Mouse (Mus musculus) retina, embryonic 14.5 days (tissue): ENCODE measurements around the gene Adamtsl4.
A peak's percentile ranks its signal among the peaks of the same experiment; 100 is the strongest.
"Not testable (repeated sequence)": the region's sequence is repeated elsewhere in the genome, so short reads cannot be mapped to it uniquely, and the experiment has no call there.

Source experiments
- DNase-seq: peaks from one replicate; pipeline ENCODE4 v3.0.0-alpha.2; 2015; ENCODE audit warnings: low spot score

The Adamtsl4 gene

DNA sequence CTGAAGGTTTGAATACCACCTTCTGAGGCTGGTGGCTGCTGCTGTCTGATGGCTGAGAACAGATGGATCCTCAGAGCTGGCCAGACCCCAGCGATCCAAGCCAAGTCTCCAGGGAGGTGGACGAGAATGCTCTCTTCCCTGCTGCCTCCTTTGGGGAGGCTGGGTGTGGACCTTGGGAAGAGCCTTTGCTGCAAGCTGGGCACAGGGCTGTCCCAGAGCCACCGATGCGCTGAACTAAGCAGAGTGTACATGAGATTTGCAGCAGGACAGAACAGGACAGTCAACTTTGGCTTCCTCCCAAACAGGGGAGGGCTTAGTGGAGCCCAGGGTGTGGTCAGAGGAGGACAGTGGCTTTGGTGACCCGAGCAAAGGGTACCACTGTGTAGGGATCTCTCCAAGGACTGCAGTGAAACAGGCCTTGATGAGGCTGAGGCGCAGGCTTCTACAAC lies 12.5 kb upstream of the Adamtsl4 start:
- DNase-seq, result no peak

DNA sequence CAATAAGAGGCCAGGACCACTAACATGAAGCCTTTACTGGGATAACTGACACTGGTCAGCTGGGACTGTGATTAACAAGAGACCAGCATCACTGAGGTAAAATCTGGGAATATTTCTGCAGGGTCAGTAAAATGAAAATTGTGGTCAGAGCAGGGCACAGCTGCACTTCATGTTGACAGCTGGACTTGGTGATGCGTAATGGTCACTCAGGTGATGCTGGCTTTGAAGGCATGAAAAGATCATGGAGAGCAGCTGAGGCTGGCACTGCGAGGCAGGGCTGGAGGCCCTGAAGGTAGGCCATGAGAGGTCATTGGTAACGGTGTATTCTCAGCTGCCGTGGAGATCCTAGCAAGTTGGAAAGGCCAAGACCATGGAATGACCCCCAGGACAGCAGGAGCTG lies 10.6 kb upstream of the Adamtsl4 start:
- DNase-seq, result no peak

DNA sequence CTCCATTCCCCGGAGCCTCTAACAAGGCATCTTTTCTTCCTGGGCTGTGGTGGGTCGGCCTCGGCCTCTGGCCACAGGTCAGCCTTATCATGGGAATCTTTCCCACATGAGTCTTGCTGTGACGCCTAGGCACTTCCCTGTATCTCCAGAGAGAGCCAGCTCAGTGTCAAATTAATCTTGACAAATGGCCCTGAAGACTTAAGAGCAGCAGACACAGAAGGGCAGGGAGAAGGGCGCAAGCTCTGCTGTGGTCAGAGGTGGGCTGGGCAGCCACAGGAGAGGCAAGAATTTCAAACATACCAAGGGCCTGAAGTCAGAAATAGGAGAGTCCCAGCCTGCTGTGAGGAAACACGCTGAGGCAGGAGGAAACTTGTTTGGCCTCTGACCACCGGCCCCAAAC lies 8.6 kb upstream of the Adamtsl4 start:
- DNase-seq, result no peak

DNA sequence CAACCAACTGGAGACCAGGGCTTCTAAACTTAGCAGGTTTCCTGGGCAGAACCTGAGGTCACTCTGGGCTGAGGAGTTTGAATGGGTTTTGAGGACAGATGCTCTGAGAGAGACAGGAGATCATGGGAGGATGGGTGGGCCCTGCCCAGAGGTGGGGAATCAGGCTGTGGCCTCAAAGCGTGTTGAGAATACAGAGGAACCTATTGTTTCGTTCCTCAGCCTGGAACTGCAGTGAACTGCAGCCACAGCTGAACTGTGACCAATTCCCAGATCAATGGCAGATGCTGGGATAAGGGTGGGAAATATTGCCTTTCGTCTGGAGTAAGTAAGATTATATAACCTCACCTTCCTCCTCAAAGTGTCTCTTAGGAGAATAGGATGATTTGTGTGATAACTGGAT lies 8.1 kb upstream of the Adamtsl4 start:
- DNase-seq, result no peak

DNA sequence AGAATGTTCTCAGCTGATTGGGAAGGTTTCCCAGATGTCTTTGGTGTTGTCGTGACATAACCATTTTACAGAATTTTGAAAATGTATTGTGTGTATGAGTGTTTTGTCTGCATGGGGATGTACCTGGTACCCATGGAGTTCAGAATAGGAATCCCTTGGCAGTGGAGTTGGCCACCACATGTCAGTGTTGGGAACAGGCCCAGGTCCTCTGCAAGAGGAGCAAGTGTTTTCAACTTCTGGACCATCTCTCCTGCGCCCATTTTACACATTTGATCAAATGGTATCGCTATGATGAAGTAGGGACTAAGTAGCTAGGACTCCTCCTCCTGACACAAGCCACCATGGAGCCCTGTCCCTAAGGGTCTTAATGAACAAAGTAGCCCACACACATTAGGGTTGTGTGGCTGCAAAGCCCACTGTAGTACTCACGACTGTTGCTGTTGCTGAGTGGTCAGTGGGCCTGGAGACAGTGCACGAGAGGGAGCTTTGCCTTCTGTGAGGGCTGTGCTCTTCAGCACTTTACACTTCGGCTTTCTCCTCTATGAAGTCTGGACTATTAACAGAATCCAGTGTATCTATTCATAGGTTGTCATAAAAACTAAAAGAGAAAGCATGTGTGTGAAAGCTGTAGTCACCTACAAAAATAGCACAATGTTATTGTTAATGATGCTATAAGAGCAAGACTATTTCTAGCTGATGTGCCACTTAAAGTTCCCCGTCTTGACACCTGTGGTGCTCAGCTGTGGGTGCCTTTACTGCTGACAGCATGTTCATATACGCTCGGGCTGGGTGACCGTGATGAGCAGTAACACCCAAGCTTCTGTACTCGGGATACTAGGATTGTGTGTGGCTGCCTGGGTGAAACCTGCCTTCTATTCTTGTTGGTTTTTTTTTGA lies 7.3 kb upstream of the Adamtsl4 start:
- DNase-seq, result no peak

GRCm38 (mm10) chr3:95693821-95694807 lies 6.4 kb upstream of the Adamtsl4 start:
- DNase-seq, result peak; percentile 60

- DNase-seq, result no peak
Measured at GRCm38 (mm10) chr3:95692677-95693076, 5.0 kb upstream of the Adamtsl4 start.

- DNase-seq, result not testable (repeated sequence)
Measured at GRCm38 (mm10) chr3:95690552-95690951, 2.8 kb upstream of the Adamtsl4 start.

DNA sequence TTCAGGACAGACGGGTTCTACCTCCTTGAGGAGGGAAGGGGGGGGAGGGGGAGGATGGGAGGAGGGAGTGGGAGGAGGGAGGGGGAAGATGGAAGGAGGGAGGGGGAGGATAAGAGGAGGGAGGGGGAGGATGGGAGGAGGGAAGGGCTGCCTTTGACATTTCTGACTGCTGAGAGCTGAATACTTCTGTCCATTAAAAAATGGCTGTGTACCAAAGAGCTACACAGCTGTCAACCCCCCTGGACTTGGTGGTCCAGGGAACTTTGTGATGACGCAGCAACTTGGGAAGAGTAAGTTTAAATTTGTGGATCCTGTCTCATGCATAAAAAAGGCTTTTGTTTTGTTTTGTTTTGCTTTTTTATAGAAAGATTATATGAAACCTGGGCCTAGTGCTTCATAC lies 2.2 kb upstream of the Adamtsl4 start:
- no peak for DNase-seq

DNA sequence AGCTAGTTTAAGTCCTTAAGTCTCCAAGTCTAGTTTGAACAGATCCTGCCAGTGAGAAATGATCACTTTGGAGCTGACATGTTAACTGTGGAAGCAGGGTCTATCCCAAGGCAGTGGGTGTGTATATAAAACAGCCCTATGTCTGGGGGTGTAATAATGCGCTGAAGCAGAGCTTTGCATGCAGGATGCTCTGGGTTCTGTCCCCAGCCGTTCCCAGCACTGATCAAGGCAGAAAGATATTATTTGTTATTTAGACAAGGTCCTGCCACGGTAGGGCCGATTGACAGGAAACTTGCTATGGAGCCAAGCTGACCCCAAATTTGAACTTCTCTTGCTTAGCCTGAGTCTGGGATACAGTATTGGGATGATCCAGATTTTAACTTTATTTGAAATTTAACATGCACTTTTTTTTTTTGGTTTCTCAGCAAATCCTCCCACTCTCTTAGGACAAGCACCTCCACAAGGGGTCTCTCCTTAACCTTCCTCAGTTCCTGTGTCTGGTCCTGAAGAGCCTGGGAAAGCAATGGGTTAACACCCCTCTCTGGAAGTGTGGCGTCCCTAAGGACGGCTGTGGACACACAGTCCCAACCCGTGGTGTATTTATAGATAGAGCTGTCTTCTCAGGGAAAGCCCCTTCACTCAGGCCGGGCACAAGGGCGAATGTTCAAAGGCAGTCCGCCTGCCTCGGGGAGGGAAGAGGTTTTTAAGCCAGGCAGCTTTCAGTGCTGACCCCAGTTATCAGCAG lies 1.6 kb upstream of the Adamtsl4 start:
- DNase-seq, result no peak

DNA sequence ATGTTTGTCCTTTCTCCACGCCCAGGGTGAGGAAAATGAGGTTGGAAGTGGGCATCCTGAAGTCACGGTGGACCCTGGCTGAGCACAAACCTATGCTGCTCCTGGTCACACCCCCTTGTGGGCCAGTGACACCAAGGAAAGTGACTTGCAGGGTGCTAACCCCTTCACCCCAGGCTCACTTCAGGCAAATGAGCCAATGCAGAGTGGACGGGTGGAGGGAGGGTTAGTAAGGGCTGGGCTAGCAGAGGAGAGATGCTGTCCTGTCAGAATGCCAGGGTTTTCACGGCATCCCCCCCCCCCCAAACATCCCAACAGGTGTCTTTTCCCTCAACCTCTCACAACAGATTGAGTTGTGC lies 571 bp downstream of the Adamtsl4 start:
- DNase-seq, result no peak

GRCm38 (mm10) chr3:95686492-95687167 lies 1.1 kb downstream of the Adamtsl4 start:
- DNase-seq, result no peak

GRCm38 (mm10) chr3:95685701-95686100 lies 2.0 kb downstream of the Adamtsl4 start:
- DNase-seq, result no peak

GRCm38 (mm10) chr3:95685301-95685700 lies 2.4 kb downstream of the Adamtsl4 start:
- no peak for DNase-seq

GRCm38 (mm10) chr3:95684846-95685245 lies 2.9 kb downstream of the Adamtsl4 start:
- DNase-seq, result no peak

DNA sequence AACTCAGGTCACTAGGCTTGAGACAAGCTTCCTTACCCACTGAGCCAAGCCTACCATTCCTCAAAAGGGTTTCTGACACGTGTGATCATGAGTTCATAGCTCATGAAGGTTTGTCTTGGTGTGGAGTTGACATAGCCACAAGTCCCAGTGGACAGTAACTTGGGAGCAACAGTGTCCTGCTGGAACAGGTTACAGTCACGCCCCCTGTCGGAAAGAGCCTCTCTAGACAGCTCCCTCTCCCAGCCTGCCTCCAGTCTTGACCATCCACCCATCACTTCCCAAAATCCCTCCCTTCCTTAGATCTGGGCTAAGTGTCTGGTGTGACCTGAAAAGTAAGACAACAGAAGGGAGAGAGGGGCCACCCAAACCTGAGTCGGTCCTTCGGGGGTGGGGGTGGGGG lies 4.8 kb downstream of the Adamtsl4 start:
- DNase-seq, result no peak

GRCm38 (mm10) chr3:95681365-95681764 lies 6.4 kb downstream of the Adamtsl4 start:
- no peak for DNase-seq

DNA sequence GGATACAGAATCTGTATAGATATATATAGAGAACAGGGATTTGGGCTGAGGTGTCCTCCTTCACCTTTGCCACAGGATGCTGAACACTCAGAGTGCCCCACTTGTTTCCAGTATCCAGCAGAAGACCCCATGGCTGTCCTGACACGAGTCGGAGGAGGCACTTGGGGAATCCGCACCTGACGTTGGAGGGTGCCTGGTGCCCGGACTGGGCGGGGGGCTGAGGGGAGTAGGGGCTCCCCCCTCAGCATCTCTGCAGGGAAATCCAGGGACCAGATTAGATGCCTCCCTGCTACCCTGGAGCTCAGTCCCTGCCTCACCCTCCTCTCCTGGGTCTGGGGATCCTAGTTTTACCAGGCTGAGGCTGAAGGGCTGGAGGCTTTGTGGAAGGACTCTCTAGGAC lies 7.0 kb downstream of the Adamtsl4 start:
- no peak for DNase-seq

DNA sequence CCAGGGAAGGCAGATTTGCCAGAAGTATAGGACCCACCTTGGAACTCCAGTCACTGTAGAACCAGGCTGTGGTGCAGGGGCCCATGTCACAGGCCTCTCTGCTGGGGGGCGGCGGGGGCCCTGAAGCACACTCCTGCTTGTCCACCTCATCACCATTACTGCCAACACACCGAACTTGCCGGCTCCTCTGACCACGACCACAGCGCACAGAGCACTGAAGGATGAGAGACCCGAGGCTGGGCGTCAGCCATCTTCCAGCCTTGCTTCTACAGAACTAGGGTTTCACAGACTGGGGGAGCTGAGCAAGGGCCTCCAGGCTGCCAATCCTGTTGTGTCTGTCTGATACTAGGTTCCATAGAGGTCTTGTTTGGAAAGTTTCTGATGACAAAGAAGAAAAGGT lies 8.2 kb downstream of the Adamtsl4 start:
- DNase-seq, result no peak

GRCm38 (mm10) chr3:95677420-95678090 lies 10.2 kb downstream of the Adamtsl4 start:
- no peak for DNase-seq
